Mouse (Mus musculus) kidney, postnatal 14 days (tissue): ENCODE results near the gene Smpd3.
"Not testable (repeated sequence)": the region's sequence is repeated elsewhere in the genome, so short reads cannot be mapped to it uniquely, and the experiment has no call there.

Source experiments
- DNase-seq: peaks from one replicate; pipeline ENCODE4 v3.0.0; 2022; ENCODE audit warnings: mixed read lengths

Smpd3 gene

DNA sequence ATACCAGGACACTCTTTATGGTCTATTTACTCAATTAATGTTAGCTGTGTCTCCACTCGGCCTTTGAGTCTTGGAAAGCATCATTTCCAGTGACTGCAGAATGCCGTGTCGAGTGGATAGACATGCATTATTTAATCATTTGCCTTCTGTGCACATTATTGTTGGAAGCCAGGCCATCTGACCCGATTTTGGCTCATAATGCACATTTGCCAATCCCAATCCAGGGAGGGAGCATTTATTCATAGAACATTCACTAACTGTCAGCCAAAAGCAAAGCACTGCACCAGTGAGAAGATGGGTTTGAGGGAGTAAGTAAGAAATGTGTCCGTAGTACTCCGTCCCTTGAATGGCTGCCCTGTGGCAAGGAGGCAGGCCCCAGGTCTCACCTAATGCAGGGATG is 17.8 kb downstream of the Smpd3 start:
- no peak for DNase-seq

DNA sequence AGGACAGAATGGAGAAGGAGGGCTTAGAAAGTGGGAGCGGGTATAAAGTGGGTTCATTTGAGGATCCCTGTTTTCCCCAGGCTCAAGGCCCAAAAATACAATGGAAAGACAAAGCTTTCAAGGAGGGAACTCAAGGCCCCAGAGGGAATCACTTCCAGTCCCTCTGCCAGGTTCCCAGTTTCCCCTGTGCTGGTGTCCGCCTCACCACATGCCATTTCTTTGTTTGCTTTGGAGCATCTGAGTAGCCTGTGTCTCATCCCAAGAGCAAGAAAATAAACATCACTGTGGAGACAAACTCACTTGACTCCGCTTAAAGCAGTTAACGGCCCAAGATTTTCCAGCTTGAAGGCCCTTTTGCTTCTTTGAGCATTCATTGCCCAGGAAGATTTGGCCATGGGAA is 20.7 kb downstream of the Smpd3 start:
- DNase-seq, result no peak

DNA sequence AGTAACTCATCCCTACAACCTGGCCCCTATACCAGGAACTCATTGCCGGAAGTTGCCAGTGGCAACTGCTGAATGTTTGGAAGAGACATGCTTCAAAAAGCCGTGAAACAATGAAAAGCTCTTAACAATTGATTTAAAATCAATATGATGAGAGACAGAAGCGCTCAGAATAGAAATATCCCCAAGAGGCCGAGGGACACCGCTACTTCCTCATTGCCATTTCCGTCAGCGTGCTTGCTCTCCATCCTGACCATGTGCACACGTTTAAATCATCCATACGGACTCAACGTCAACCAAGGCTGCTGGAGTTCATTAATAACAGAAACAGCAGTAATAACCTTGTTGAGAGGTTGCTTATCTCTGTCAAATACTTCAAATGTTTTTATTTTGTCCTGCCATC is 21.3 kb downstream of the Smpd3 start:
- DNase-seq, result no peak

GRCm38 (mm10) chr8:106315402-106316187 is 22.2 kb downstream of the Smpd3 start:
- no peak for DNase-seq

DNA sequence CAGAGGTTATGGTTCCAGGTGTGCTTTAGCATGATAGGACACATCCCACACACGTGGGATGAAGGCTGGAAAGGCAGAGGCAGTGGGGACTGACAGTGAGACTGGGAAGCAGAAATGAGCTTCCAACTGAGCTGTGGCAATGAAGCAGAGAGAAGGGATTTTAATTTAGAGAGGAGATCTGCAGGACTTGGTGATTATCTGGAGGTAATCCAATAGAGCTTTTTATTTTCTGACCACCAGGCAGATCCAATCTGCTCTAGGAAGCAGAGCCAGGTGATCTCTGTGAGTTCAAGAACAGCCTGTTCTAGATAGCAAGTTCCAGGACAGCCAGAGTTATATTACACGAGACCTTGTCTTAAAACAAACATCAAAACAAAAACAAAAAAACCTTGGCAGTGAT is 24.0 kb downstream of the Smpd3 start:
- no peak for DNase-seq

DNA sequence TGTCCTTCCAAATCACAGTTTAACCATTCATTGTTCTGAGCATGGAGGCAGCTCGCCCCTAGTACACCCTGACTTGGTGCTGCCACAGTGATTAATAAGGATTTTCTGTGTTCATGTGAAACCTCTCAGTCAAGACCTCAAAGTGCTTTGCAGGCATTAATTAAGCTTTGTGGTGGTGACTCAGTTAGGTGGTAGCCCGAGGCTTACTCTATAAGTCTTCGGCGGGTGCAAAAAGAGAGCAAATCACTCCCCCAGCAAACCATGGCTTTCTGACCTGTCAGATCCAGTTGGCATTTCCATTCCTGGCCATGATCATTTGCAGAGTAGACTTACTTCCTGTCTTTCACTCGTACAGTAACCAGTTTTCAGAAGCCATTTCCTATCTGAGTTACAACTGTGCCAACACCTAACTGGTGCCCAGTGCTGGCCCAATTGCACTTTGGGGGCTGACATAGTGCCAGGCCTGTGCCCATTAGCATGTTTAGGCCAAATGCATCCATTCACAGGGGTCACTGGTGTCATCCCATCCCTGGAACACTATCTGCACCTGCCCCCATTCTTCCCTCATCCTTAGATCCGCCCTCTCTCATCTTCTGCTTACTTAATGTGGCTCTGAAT is 24.6 kb downstream of the Smpd3 start:
- no peak for DNase-seq

GRCm38 (mm10) chr8:106311967-106312366 is 25.8 kb downstream of the Smpd3 start:
- DNase-seq, result no peak

- no peak for DNase-seq
Measured at GRCm38 (mm10) chr8:106310026-106310652, 27.6 kb downstream of the Smpd3 start.

- DNase-seq, result peak; percentile 65
Measured at GRCm38 (mm10) chr8:106308082-106308786, 29.6 kb downstream of the Smpd3 start.

- peak; percentile 44 for DNase-seq
Measured at GRCm38 (mm10) chr8:106307586-106307985, 30.2 kb downstream of the Smpd3 start.

GRCm38 (mm10) chr8:106306711-106307248 is 31.0 kb downstream of the Smpd3 start:
- not testable (repeated sequence) for DNase-seq

DNA sequence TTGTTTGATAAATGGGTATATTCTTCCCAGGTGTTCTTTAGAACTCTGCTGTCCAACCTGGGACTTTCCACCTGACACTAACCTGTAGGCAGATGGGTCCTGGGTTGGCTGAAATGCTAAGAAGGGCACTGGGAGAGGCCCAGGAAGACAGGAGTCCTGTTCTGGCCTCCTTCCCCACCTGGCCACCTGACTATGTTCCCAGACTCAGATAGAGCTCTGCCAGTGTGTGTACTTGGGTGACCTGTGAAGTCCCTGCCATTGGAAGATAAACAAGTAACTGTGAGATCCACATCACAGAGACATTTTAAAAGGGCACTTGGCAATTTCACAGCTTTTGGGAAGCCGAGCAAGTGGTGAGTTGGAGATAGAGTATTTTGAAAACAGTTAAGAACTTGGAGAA is 31.7 kb downstream of the Smpd3 start:
- DNase-seq, result no peak

DNA sequence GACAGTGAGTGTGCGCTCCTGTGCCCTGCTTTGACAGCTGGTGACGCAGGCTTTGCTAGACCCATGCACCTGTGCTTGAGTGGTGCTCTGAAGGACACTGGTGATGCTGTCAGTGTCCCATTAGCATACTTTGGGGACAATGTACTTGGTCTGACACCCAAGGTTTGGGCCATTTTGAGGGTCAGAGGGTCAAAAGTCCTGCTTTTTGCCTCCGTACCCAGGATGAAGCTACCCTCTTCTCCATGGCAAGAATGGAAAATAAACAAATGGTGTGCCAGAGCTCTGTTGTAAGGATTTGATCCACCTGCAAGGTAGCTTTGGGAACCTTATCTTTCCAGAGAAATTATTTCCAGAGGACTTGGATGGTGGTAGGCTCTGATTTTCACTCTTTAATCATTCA is 32.5 kb downstream of the Smpd3 start:
- DNase-seq, result no peak

GRCm38 (mm10) chr8:106304321-106304720 is 33.5 kb downstream of the Smpd3 start:
- no peak for DNase-seq

DNA sequence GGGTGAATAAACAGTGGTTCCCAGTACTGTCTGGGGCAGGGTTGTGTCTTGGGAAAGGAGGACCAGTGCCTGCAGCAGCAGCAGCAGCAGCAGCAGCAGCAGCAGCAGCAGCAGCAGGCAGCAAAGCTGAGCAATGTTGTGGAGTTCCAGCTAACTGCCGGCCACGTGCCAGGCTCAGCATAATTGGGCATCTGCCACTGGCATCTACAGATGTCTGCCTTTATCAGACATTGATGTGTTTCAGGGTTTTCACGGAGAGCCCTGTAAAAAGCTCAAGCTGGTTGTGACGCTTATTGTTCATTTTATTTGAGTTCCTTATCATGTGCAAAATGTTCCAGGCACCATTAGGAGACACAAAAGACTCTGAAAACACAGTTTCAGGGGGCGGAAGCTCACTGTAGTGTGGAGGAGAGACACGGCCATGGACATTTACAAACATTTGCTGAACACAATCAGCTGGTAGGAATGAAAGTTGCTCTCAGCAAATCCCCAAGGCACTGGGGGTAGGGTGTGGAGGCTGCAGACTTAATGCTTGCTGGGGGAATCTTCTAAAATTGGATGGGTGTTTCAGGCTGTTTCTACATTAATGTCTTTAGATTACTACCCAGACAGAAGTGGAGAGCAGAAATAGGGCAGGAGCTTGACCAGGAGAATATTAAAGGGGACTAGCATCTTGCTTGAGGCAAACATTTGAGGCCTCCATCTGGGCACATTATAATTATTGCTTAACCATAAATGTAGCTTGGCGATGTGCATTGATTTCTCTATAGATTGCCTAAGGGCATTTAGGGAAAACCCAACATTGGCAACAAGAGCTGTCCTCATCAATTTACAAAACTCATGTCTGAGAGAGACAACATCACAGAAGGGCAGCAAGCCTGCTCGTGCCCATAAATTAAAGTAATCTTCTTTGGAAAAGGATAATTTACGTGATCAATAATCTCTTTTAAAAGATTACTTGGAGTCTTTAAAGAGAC is 36.8 kb downstream of the Smpd3 start:
- no peak for DNase-seq

DNA sequence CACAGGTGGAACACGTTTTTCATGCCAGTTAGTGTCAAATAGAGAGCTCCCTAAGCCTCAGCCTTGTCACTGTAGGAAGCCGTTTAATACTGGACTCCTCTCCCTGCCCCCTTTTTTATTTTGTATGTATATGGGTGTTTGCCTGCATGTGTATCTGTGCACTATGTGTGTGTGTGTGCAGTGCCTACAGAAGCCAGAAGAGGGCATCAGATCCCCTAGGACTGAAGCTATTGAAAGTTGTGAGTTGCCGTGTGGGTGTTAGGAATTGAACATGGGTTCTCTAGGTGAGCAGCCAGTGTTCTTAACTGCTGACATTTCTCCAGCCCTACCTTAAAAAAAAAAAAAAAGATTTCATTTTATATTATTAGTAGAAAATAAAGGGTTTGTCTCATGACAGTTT is 38.1 kb downstream of the Smpd3 start:
- no peak for DNase-seq

- DNase-seq, result no peak
Measured at GRCm38 (mm10) chr8:106298846-106299245, 38.9 kb downstream of the Smpd3 start.

- DNase-seq, result peak; percentile 59
Measured at GRCm38 (mm10) chr8:106298261-106298660, 39.5 kb downstream of the Smpd3 start.

DNA sequence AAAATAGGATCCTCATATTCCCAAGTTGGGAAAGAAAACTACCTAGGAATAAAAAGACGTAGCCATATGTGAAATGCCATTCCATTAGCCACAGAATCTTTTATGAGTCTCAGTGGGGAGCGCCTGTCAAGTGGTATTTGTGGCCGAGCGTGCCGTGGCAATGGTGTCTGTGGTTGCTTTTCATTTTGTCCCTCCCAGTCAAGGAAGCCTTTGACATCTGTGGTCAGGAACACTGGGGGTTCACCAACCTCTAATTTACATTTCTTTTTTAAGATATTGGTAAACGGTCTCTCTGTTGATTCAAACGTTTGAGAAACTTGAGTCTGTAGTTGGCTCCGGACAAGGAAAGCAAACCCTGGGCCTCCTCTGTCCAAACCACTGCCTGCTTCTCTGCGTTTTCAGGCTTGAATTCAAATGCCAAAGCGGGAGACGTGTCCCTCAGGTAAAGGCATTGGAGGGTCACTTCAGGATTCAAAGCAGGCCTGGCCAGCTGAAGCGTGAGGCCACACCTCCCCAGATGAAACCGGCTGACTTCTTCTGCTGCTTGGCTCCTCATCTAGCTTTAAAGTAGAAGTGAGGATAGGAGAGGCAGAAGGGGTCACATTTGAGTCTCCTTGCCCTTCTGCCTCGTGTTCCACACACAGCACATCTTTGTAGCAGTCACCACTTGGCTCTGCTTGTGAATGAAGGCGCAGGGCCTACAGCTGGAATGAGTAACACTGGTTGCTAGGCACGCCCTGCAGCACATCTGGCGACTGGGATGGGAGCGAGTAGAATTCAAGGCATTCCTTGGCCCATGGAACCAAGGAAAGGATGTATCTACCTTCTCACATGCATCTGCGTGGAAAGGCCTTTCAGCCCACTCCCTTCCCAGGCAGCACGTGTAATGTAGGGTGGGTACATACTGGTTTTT is 45.0 kb downstream of the Smpd3 start:
- no peak for DNase-seq

DNA sequence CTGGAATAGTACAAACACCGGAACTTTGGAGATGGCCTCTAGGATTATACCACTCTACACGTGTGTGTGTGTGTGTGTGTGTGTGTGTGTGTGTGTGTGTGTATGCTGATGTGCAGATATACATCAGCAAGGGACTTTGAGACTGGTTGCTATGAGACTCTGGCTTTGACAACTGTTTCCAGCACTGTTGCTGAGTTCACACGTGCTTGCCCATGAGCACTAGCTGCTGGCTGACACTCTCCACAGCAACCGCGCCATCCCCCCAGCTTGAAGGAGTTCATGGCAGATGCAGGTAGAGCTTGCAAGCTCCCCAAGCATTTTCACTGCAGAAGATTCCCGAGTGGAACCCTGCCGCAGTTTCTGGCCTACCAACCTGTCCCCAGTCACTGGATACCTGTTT is 48.3 kb downstream of the Smpd3 start:
- no peak for DNase-seq

DNA sequence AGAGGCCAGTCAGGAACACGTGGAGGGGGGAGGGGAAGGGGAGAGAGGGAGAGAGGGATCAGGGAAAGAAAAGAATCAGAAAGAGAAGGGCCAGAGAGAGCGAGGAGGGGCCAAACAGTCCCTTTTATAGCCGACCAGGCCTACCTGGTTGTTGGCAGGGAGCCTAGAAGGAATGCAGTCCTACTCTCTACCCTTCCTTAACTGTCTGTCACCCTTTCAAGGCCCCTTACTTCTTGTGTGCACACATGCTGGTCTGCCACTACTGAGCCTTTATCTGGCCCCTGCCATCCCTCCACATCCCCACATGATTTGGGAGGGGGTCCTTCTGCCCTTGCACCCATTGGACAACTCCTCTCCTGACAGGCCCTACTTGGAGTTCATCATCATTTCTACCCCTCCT is 49.1 kb downstream of the Smpd3 start:
- DNase-seq, result no peak
